Mouse (Mus musculus) gastrocnemius, adult 18-20 months (tissue): ENCODE measurements around the gene Msi2. TPM values are rescaled to one million over a fixed set of nuclear protein-coding genes. Genes with fewer than 3 reads are reported as not detected.

Source experiments
- DNase-seq: peaks from one replicate; pipeline ENCODE4 v3.0.0; 2021; ENCODE audit warnings: low spot score
- total RNA-seq, 2 experiments: library from RNA; stranded (reverse); gene quantifications; 2 replicates each; pipeline ENCODE4 v1.2.3; 2021

Msi2 gene
- total RNA-seq, 2 experiments from 2014 or later = 179 to 180 TPM

DNA sequence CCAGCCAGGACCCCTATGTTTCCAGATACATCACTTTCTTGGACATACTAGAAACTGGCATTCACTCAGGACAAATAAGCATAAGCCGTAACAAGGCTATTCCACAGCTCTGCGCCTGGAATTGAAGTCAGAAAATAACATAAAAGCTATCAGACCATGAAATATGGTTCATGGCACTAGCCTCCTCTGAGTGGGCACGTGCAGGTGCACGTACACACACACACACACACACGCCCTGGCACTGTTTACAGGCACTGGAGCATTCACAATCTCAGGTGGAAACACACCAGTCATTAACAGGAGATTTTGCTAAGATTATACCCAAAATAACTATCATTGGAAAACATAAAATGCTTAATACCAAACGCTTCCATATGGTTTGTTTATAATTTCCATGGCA lies 81.4 kb downstream of the Msi2 start:
- no peak for DNase-seq

GRCm38 (mm10) chr11:88636319-88636718 lies 82.0 kb downstream of the Msi2 start:
- no peak for DNase-seq

DNA sequence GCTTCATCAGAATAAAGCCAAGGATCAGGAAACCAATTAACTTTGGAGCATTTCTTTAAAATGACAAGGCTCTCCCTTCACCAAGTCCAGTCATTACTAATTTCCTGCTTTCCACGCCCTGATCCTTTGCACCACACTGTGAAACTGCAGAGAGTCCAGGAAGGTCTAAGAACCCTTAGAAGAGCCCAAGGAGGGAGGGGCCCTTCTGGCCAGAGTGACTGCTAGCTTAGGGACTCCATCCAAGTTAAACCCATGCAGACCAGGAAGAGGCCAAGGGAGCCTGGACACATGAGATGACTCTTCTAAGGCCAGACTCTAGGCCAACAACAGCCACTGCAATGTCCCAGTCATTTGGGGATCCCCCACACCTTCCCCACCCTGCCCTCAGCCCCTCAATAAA lies 83.7 kb downstream of the Msi2 start:
- peak; percentile 55 for DNase-seq

- no peak for DNase-seq
Observed at GRCm38 (mm10) chr11:88631932-88632230, 86.4 kb downstream of the Msi2 start.

DNA sequence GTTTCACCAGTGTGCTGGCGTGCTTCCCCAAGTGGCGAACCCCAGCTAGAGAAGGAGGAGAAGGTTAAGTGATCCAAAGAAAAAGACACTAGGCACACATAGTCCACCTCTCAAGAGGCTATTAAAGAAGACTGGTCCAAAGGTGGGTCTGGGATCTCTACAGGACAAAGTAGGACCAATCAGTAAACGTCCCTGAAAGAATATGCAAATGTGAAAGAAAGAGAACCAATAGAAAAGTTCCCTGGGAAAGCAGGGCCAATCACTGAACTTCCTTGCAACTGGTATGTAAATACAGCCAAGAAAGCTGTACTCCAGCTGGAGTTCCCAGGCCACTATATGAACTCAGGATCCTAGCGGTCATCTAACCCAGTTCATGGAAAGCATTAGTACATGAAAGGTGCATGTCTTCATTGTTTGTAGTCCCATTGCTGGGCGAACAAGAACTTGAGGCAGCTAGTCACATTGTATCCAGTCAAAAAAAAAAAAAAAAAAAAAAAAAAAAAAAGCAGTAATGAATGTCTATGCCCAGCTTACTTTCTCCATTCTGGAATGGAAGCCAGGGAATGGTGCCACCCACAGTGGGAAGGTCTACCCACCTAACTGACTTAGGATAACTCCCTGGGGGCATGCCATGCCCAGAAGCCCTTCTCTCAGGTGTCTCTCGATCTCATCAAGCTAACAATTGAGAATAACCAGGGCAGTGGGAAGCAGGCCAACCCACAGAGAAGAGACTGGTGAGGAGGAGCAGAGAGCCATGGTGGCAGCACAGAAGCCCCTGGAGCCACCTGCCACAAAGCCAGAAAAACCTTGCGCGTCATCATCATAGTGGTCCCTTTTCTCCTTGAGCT lies 87.0 kb downstream of the Msi2 start:
- no peak for DNase-seq

- no peak for DNase-seq
Observed at GRCm38 (mm10) chr11:88629619-88630018, 88.7 kb downstream of the Msi2 start.

DNA sequence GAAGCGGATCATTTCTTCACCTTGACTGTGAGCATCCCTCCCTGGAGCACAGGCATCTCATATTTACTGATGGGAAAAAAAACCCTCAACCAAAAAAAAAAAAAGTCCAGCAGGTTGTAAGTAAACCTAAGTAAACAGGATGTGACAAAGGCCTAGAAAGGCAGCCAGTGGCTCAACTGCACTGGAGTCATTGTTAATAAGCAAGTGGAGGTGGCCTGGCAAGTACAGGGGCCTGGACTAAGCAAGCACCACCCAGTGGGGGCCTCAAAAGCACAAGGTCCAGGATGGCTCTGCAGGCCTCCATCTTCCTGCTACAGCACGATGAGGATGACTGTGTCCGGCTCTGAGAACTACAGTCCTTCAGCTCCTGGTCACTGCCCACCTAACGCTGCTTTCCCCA lies 89.1 kb downstream of the Msi2 start:
- DNase-seq = no peak

GRCm38 (mm10) chr11:88628676-88629075 lies 89.6 kb downstream of the Msi2 start:
- DNase-seq = no peak

DNA sequence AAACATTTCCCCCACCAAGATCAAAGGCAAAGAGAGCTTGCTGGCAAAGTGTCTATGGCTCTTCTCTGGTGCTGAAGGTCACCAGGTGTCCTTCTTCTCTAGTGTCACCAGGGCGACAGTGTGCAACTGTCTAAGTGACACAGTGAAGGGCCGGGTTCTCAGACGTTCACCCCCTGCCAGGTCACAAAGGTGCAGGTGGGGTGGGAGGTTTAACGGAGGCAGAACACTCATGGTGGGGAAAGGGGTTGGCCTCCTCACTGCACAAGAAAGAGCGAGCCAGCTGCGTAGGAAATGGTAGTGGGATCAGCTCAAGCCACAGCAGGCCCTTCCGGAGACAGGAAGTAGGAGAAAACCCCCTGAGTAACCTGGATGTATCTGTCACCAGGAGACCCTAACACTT lies 91.0 kb downstream of the Msi2 start:
- no peak for DNase-seq

DNA sequence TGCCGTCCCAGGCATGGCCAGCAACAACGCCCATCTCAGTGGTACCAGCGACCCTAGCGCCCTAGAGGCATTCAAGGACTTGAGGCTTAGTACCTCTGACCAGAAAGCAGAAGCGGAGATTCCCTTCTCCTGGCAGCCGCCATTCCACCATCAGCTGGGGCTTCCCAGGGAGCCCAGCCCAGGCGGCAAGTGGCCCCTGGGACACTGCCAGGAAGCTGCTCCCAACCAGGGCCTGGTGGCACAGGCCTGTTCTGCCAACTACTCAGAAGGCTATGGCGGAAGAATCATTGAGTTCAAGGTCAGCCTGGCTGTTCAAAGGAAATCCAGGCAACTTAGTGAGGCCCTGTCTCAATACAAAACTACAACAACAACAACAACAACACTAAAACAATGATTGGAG lies 91.7 kb downstream of the Msi2 start:
- peak; percentile 48 for DNase-seq

DNA sequence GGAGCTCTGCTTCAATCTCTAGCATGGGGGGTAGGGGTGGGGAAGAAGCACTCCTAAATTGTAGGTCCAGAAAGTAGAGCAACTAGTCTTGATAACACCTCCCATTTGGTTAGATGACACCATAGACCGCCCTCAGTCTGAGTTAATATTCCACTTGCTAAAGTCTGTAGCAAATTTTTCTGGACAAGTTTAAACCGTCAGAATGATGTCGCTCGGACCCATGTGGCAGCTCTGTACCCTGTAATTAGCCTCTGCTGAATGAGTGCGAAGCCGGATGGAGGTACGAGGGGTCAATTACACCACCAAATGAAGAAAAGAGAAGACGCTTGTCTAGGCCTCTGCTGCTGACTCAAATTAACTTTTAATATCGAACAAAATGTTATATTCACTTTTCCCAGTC lies 92.3 kb downstream of the Msi2 start:
- DNase-seq = no peak

DNA sequence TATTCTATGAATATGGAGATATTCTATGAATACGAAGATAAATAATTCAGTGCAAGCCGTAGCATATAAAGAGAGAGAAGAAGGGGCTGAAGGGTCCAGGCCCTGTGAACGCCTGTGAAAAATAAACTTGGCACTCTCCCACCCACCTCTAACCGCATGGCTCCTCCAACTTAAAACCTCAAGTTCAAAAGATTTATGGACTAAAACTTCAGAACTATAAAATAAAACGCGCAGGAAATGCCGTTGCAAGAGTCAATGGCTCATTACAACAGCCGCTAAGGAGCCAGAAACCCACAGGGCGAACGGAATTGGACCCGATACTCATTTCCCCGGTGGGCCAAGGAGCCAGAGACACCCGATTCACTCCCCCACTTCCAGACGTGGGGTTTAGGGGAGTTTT lies 93.2 kb downstream of the Msi2 start:
- DNase-seq = no peak

- no peak for DNase-seq
Observed at GRCm38 (mm10) chr11:88624627-88625026, 93.7 kb downstream of the Msi2 start.

- no peak for DNase-seq
Observed at GRCm38 (mm10) chr11:88623671-88624070, 94.6 kb downstream of the Msi2 start.

DNA sequence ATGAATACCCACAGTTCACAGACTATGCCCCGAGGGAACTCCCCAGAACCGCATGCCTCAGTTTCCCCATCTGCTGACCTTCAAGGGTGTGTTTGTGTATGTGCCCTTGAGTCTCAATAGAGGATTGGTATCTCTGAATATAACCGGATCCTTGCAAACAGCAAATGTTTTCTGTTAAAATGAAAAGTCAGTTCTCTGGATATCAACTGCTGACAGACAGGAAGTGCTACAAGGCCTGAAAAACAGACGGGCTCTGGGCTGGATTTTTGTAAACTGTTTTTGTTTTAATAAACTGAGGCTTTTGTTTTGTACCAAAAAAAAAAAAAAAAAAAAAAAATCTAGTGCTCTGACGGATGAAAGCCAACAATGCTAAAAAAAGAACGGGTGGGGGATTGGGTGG lies 95.8 kb downstream of the Msi2 start:
- no peak for DNase-seq

- no peak for DNase-seq
Observed at GRCm38 (mm10) chr11:88621789-88622188, 96.5 kb downstream of the Msi2 start.

- DNase-seq = peak; percentile 62
Observed at GRCm38 (mm10) chr11:88620158-88620973, 97.9 kb downstream of the Msi2 start.

DNA sequence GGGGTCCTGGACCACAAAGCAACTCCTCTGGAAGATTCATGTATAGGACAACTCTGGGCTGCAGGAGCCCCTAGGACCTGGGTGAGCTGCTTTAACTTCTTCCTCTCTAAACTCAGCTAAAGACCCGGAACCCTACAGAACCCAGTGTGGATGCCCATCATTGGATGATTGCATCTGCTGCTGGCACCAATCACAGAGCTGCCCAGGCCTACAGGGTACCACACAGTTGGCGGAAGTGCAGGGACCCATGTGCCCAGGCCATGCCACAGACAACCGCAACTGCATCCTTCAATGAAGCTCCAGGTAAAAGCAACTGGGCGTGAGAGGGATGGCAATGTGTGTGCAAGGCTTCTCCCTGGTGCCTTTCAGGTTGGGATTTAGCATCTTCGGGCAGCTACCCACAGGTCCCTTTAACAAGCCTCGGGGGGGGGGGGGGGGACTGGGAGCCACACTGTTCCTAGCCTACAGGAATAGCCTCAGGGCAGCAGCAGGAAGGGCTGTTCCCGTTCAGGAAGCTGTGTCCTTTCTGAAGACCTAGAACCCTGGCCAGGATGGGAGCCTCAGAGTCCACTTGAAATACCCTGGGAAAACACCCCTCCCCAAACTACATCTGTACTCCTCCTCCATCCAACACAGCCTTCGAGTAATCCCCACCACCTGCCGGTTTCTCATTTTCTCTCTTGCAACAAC lies 98.7 kb downstream of the Msi2 start:
- DNase-seq = no peak

GRCm38 (mm10) chr11:88618732-88619309 lies 99.5 kb downstream of the Msi2 start:
- DNase-seq = peak; percentile 80

DNA sequence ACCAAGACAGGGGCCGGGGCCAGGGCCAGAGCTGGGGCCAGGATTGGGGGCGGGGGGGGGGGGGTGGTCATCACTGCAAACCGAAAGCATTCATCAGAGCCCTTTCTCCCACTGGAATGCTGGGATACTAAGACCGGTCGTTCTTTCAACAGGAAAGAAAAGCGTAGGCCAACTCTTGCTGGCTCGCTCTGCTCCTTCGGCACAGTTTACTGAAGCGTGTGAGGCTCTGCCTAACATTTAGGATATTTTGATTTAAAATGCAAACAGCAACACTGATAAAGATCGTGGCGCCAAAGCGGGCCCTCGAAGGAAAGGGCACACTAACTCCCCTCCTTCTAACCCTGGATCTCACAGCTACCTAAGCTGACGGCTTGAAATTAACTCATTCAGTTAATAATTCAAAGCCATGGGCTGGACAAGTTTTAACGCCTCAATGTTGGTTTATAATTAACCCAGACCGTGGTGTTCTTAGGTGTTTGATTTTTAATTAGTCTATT lies 100.3 kb downstream of the Msi2 start:
- DNase-seq = no peak

DNA sequence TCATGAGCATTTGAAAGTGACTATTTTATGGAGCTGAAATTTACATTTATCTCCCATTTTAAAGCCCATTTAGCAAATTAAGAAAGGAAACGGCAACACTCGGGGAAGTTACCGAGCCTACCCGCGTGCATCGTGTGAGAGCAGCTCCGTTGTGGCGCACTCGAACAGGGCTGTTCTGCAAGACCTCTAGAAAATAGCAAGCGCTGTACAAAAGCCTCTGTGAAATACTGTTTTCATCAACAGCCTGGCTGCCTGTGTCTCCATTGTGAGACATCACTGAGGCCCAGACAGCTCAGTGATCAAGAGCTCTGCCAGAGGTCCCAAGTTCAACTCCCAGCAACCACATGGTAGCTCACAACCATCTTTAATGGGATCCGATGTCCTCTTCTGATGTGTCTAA lies 100.9 kb downstream of the Msi2 start:
- DNase-seq = no peak
